Mouse (Mus musculus) hindbrain, embryonic 10.5 days (tissue): ENCODE measurements at regions not wholly inside any gene's neighbourhood (a gene's known extent, or its start where the extent isn't known, plus 50 kb on each side); places are given as distances from the start of the nearest gene placed in this dataset.

Experiments used
- DNase-seq: peaks from one replicate; pipeline ENCODE4 v3.0.0-alpha.2; 2017; ENCODE audit warnings: low spot score
- H3K27ac ChIP-seq: fragments of 300-500 bp; sonication (generic); 2 replicates; pipeline ENCODE4 v1.5.1; 2016; ENCODE audit warnings: mild to moderate bottlenecking, moderate library complexity
- H3K27me3 ChIP-seq: fragments of 300-500 bp; sonication (generic); 2 replicates; pipeline ENCODE4 v1.6.1; 2016; ENCODE audit warnings: mild to moderate bottlenecking; ENCODE audit not compliant: poor library complexity, insufficient read depth, severe bottlenecking
- H3K36me3 ChIP-seq: fragments of 300-500 bp; sonication (generic); 2 replicates; pipeline ENCODE4 v1.6.1; 2016; ENCODE audit warnings: mild to moderate bottlenecking, moderate library complexity
- H3K4me1 ChIP-seq: fragments of 300-500 bp; sonication (generic); replicated peaks from 2 replicates; pipeline ENCODE4 v1.6.1; 2016; ENCODE audit warnings: mild to moderate bottlenecking
- H3K4me3 ChIP-seq: fragments of 300-500 bp; sonication (generic); 2 replicates; pipeline ENCODE4 v1.5.1; 2016; ENCODE audit warnings: mild to moderate bottlenecking, moderate library complexity
- H3K9me3 ChIP-seq: fragments of 300-500 bp; sonication (generic); 2 replicates; pipeline ENCODE4 v1.6.1; 2016; ENCODE audit warnings: mild to moderate bottlenecking, moderate library complexity
- WGBS: fragments of 180-500 bp; shearing (Covaris S2); methylation state at CpG from one replicate; pipeline ENCODE4 v1.1.7; 2016; 5-methylcytosine and 5-hydroxymethylcytosine counted together

- Histone ChIP-seq H3K4me3 (no peak overlapping the region), H3K27ac (no peak overlapping the region), H3K9me3 (no peaks in the 10 kb centered on the region), H3K27me3 (no peaks in the 10 kb centered on the region), H3K36me3 (no peaks in the 10 kb centered on the region), H3K4me1 (no peaks in the 10 kb centered on the region)
- 84% methylated on average over 3 of the region's 3 CpGs for WGBS
- no peak for DNase-seq
Observed at GRCm38 (mm10) chr5:54543556-54544061, 545.3 kb downstream of the Stim2 start.

DNA sequence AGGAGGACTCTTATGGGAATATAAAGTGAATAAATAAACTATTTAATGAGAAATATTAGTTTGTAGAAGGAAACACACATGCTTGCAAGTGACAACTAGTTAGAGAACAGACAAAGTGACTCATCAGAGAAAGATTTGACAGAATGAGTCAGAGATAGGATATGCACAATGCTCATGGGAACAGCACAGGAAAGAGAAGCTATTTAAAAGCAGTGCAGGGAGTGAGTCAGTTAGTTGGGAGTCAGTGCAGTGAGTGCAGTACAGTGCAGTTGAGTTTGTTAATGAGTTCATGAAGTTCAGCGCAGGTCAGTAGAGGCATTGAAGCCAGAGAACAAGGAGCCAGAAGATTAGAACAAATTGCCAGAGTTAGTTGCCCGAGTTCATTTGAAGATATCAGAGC, 580.2 kb downstream of the Stim2 start:
- no peaks in the 10 kb centered on the region for H3K4me1 ChIP-seq
- H3K4me3 ChIP-seq, result no peak overlapping the region
- no peaks in the 10 kb centered on the region for H3K27me3 ChIP-seq
- no peak for DNase-seq
- H3K27ac ChIP-seq, result no peak overlapping the region
- WGBS, result 86% methylated on average over 2 of the region's 2 CpGs
- H3K9me3 ChIP-seq, result no peaks in the 10 kb centered on the region
- H3K36me3 ChIP-seq, result no peaks in the 10 kb centered on the region

DNA sequence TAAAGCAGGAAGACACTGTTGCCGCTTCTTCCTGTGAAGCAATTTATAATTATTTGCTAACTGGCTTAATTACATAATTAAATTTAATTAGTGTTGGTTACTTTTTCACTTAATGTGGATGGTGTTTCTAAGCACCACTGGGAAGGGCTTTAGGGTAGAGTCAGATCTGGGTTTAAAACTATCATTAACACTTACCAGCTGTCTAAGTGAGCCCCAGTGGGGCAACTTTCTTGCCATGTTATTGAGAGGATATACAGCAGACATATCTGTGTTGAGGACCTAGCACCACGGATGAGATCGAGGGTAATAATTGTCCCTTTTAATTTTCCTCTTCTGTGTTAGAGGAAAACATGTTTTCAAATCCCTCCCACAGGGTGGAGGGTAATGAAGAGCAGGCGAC, 581.2 kb downstream of the Stim2 start:
- 82% methylated on average over 4 of the region's 4 CpGs for WGBS
- H3K27me3 ChIP-seq, result no peaks in the 10 kb centered on the region
- no peaks in the 10 kb centered on the region for H3K36me3 ChIP-seq
- H3K4me1 ChIP-seq, result no peaks in the 10 kb centered on the region
- no peak overlapping the region for H3K4me3 ChIP-seq
- DNase-seq, result no peak
- H3K27ac ChIP-seq, result no peak overlapping the region
- no peaks in the 10 kb centered on the region for H3K9me3 ChIP-seq

DNA sequence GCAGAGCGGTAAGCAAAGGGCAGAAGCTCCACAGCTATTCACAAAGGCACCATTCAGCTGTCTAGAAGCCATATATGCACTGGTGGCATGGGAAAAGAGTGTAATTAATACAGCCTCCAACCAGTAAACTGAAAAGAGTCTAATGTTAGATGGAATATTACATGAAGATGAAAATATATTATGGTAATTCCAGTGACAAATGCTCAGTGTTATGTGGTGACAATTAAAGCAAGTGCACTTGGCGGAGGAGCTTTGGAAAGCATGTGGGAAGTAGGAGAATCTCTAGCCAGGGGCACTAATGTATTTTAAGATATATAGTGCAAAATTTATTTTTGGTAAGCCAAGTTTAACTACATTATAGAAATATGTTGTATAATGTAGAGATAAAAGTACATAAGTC, 583.9 kb downstream of the Stim2 start:
- H3K9me3 ChIP-seq, result no peaks in the 10 kb centered on the region
- no peaks in the 10 kb centered on the region for H3K27me3 ChIP-seq
- 85% methylated on average over 2 of the region's 2 CpGs for WGBS
- no peaks in the 10 kb centered on the region for H3K36me3 ChIP-seq
- no peak overlapping the region for H3K4me3 ChIP-seq
- DNase-seq, result no peak
- no peak overlapping the region for H3K27ac ChIP-seq
- no peaks in the 10 kb centered on the region for H3K4me1 ChIP-seq

DNA sequence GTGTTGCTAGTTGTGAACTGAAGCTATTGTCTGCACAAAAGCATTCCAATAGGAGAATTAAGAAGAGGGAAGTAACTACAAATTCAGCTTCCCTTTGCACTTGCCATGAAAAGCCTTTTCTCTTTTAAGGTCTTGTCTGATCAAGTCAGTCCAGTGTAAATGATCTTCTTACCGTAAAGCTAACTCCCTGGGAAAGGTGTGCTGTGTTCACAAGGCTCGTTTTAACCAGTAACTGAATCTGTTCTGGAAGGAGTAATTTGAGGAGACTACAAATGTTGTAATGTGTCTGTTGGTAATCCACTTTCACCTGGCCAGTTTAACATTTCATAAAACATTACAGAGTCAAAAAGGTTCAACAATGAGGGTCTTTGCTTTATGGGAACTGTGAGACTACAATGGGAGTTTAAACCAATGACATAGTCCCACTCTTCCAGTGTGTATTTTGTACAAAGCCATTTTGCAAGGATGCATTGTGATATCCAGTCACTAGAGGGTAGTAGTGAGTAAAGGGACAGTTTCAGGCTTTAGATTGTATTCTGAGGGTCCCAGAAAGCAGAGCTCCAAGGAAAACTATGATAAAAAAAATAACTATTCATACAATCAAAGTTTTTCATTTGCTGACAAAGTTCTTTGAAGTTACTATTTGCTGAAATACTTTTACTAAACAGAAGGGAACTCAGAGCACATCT, 590.2 kb downstream of the Stim2 start:
- no peaks in the 10 kb centered on the region for H3K36me3 ChIP-seq
- no peak for DNase-seq
- no peak overlapping the region for H3K27ac ChIP-seq
- no peaks in the 10 kb centered on the region for H3K27me3 ChIP-seq
- no peaks in the 10 kb centered on the region for H3K4me1 ChIP-seq
- H3K4me3 ChIP-seq, result no peak overlapping the region
- H3K9me3 ChIP-seq, result no peaks in the 10 kb centered on the region
- WGBS, result 70% methylated on average over 2 of the region's 2 CpGs

- no peak for DNase-seq
- H3K36me3 ChIP-seq, result no peaks in the 10 kb centered on the region
- WGBS, result 85% methylated on average over 3 of the region's 3 CpGs
- H3K9me3 ChIP-seq, result no peaks in the 10 kb centered on the region
- no peak overlapping the region for H3K27ac ChIP-seq
- no peak overlapping the region for H3K4me3 ChIP-seq
- no peaks in the 10 kb centered on the region for H3K4me1 ChIP-seq
- H3K27me3 ChIP-seq, result no peaks in the 10 kb centered on the region
Observed at GRCm38 (mm10) chr5:54610957-54611356, 612.7 kb downstream of the Stim2 start.

DNA sequence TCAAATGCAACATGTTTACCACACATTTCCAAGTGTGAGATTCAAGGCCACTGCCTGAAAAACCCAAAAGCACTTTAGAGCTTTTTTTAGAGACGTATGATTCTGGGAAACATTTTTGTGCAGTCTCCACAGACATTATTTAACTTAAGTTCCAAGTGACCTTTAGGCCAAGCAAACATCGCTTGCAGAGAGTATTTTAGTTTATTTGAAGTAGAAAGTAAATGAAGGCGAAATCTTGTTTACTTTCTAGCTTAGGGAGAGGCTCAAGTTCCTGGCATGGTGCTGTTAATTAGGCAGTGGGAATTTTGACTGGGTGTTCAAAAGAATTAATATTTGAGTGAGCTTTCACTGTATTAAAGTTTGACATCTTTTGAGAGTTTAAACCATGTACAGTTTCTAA, 624.4 kb downstream of the Stim2 start:
- no peak for DNase-seq
- H3K4me3 ChIP-seq, result no peak overlapping the region
- no peaks in the 10 kb centered on the region for H3K4me1 ChIP-seq
- H3K36me3 ChIP-seq, result no peaks in the 10 kb centered on the region
- no peak overlapping the region for H3K27ac ChIP-seq
- WGBS, result 68% methylated on average over 3 of the region's 3 CpGs
- no peaks in the 10 kb centered on the region for H3K9me3 ChIP-seq
- no peaks in the 10 kb centered on the region for H3K27me3 ChIP-seq

DNA sequence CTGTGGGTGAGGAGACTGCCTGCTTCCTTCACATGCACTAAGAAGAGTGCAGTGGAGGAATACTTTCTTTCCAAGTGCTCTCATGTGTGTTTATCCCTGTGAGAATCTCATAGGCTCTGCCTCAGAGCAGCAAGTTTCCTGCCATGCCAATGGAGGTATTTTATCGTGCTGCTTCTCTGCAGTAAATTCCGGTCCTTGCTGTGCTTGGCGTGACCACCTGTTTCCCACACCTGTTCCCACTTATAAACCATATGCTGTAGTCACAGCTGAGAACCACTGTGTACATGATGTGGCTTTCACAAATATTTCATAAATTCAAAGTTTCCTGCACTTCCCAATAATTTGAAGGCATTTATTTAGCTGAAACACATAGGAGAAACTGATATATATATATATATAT, 634.0 kb downstream of the Stim2 start:
- no peak overlapping the region for H3K27ac ChIP-seq
- H3K9me3 ChIP-seq, result no peaks in the 10 kb centered on the region
- no peaks in the 10 kb centered on the region for H3K4me1 ChIP-seq
- no peaks in the 10 kb centered on the region for H3K27me3 ChIP-seq
- peak; percentile 3 for DNase-seq
- H3K4me3 ChIP-seq, result no peak overlapping the region
- no peaks in the 10 kb centered on the region for H3K36me3 ChIP-seq
- WGBS, result 88% methylated on average over 3 of the region's 3 CpGs
